15 mouse cellular contexts compared by ENCODE assay signal in the genomic region with DNA sequence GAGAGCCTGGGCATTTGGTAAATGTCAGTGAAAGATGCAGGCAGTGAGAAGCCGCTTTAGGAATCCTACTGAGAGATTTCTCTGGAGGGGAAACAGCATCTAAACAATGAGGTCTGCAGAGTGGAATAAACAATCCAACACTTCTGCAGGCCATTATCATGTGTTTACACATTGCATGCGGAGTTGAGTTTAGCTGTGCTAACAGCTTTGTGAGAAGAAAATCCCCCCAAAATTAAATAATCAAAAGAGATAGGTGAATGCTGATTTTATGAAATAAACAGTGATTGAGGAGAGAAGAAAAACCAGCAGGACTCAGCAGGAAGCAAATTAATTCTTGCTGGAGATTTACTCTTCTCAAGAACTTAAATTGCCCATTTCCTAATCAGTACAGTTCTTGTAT.
DNase-seq lines count a peak whose midpoint lies in the region; ATAC-seq and TF ChIP-seq lines count a peak whose summit lies in the region.
"Had no signal": no experiment of that assay in that cellular context is flagged by ENCODE, and none has a peak within 500 bp of the region (broad histone marks: within the 10 kb centered on the region; RNA-seq: fewer than 3 reads in every experiment).

No protein-coding gene starts in this region.

- no peak overlapping the region for H3K9ac ChIP-seq in lung, embryonic 14.5 days
- no peak overlapping the region for H3K9ac ChIP-seq in lung, postnatal 0 days (replicated peaks; ENCODE audit: low read depth)
- no peak overlapping the region for H3K9ac ChIP-seq in forebrain, embryonic 14.5 days (ENCODE audit: low read length)
- H3K9ac ChIP-seq in hindbrain, embryonic 15.5 days: 0 out of 2 replicates have a peak overlapping the region, but pooled peaks have one; percentile 22
- no peak overlapping the region for H3K9ac ChIP-seq in neural tube, embryonic 14.5 days (replicated peaks; ENCODE audit: low read depth, low read length)
- H3K9ac ChIP-seq in heart, adult 2 months (ENCODE audit: low read depth, low read length): no peak overlapping the region
- H3K9ac ChIP-seq: kidney, embryonic 15.5 days; liver, embryonic 12.5 days; neural tube, embryonic 12.5 days had no signal

- H3K9me3 ChIP-seq in lung, embryonic 14.5 days (ENCODE audit: low read depth, low read length): no peaks in the 10 kb centered on the region
- no peaks in the 10 kb centered on the region for H3K9me3 ChIP-seq in lung, postnatal 0 days (ENCODE audit: low read length)
- no peaks in the 10 kb centered on the region for H3K9me3 ChIP-seq in forebrain, embryonic 14.5 days (replicated peaks; ENCODE audit: control insufficient read depth, low read length)
- H3K9me3 ChIP-seq in hindbrain, embryonic 15.5 days: no peaks in the 10 kb centered on the region
- H3K9me3 ChIP-seq in neural tube, embryonic 14.5 days (ENCODE audit: control insufficient read depth, low read length): no peaks in the 10 kb centered on the region
- H3K9me3 ChIP-seq: kidney, embryonic 15.5 days; liver, embryonic 12.5 days; neural tube, embryonic 12.5 days had no signal

- H3K4me3 ChIP-seq in lung, embryonic 14.5 days (ENCODE audit: low read depth, low read length): no peak overlapping the region
- no peak overlapping the region for H3K4me3 ChIP-seq in lung, postnatal 0 days (ENCODE audit: low read depth, low read length)
- no peak overlapping the region for H3K4me3 ChIP-seq in forebrain, embryonic 14.5 days (ENCODE audit: low read depth, low read length)
- no peak overlapping the region for H3K4me3 ChIP-seq in hindbrain, embryonic 15.5 days
- no peak overlapping the region for H3K4me3 ChIP-seq in neural tube, embryonic 14.5 days (ENCODE audit: low read depth, low read length)
- no peak overlapping the region for H3K4me3 ChIP-seq in heart, adult 2 months
- H3K4me3 ChIP-seq: gastrocnemius, adult 2 months; kidney, embryonic 15.5 days; liver, embryonic 12.5 days; neural tube, embryonic 12.5 days had no signal

- no peak overlapping the region for H3K4me2 ChIP-seq in lung, embryonic 14.5 days
- H3K4me2 ChIP-seq in lung, postnatal 0 days (replicated peaks; ENCODE audit: low read depth, low read length): no peak overlapping the region
- H3K4me2 ChIP-seq in forebrain, embryonic 14.5 days (ENCODE audit: low read length): peak overlapping the region; percentile 8
- H3K4me2 ChIP-seq in hindbrain, embryonic 15.5 days: no peak overlapping the region
- H3K4me2 ChIP-seq in neural tube, embryonic 14.5 days (ENCODE audit: low read depth, low read length): no peak overlapping the region
- H3K4me2 ChIP-seq: kidney, embryonic 15.5 days; liver, embryonic 12.5 days had no signal

- intact Hi-C loops in heart, adult 2 months (cut with DNase I): no loop called here

- no peaks in the 10 kb centered on the region for H3K36me3 ChIP-seq in lung, embryonic 14.5 days (ENCODE audit: insufficient read depth)
- H3K36me3 ChIP-seq in lung, postnatal 0 days (ENCODE audit: insufficient read depth, low read length): no peaks in the 10 kb centered on the region
- no peaks in the 10 kb centered on the region for H3K36me3 ChIP-seq in forebrain, embryonic 14.5 days (ENCODE audit: control insufficient read depth, insufficient read depth, low read length)
- H3K36me3 ChIP-seq in hindbrain, embryonic 15.5 days: no peaks in the 10 kb centered on the region
- no peaks in the 10 kb centered on the region for H3K36me3 ChIP-seq in neural tube, embryonic 14.5 days (ENCODE audit: control insufficient read depth, insufficient read depth, low read length)
- no peaks in the 10 kb centered on the region for H3K36me3 ChIP-seq in heart, adult 2 months (ENCODE audit: control insufficient read depth, insufficient read depth, low read length)
- H3K36me3 ChIP-seq: kidney, embryonic 15.5 days; liver, embryonic 12.5 days; neural tube, embryonic 12.5 days had no signal

- ATAC-seq in lung, embryonic 14.5 days (ENCODE audit: insufficient read depth): no peak
- ATAC-seq in lung, postnatal 0 days: no peak
- ATAC-seq in forebrain, embryonic 14.5 days: no peak
- ATAC-seq in hindbrain, embryonic 15.5 days (ENCODE audit: low FRiP score, low read depth): no peak
- ATAC-seq in neural tube, embryonic 14.5 days (ENCODE audit: low read depth): no peak
- no peak for ATAC-seq in activated CD4-positive, CD25-positive, alpha-beta regulatory T cell, adult 4 months
- no peak for ATAC-seq in megakaryocyte progenitor cell, adult 5-6 weeks (replicated peaks; ENCODE audit: poor library complexity)
- ATAC-seq: inflammation-experienced regulatory T-cells, adult 6 months; liver, embryonic 12.5 days had no signal

- TF ChIP-seq POLR2A in heart, adult 2 months (IDR thresholded peaks at IDR 0.05; ENCODE audit: insufficient read depth, low read depth, low read length): no peak

- H3K79me2 ChIP-seq in heart, adult 2 months (replicated peaks; ENCODE audit: control insufficient read depth, insufficient read depth, low read length): no peaks in the 10 kb centered on the region

- no peak for TF ChIP-seq EP300 in lung, postnatal 0 days (IDR thresholded peaks at IDR 0.05)
- TF ChIP-seq EP300 in heart, adult 2 months (IDR thresholded peaks at IDR 0.05; ENCODE audit: insufficient read depth, low read depth, low read length): no peak

- DNase-seq in lung, embryonic 14.5 days: peak; percentile 36
- no peak for DNase-seq in lung, postnatal 0 days (ENCODE audit: low spot score)
- DNase-seq in forebrain, embryonic 14.5 days (ENCODE audit: low spot score): peak; percentile 56
- DNase-seq in heart, adult 2 months: no peak
- DNase-seq: gastrocnemius, adult 2 months; heart, adult 11 months; thymus, adult 2 months had no signal

- H3K4me1 ChIP-seq in lung, embryonic 14.5 days (ENCODE audit: insufficient read depth): no peaks in the 10 kb centered on the region
- H3K4me1 ChIP-seq in lung, postnatal 0 days (ENCODE audit: insufficient read depth, low read depth, low read length): no peaks in the 10 kb centered on the region
- H3K4me1 ChIP-seq in forebrain, embryonic 14.5 days (ENCODE audit: control insufficient read depth, insufficient read depth, low read length): peaks cover 34% of the 10 kb centered on the region
- peaks cover 33% of the 10 kb centered on the region for H3K4me1 ChIP-seq in hindbrain, embryonic 15.5 days (replicated peaks)
- peaks cover 14% of the 10 kb centered on the region; the same call in 1 of the 2 replicates for H3K4me1 ChIP-seq in neural tube, embryonic 14.5 days (ENCODE audit: control insufficient read depth, insufficient read depth, low read length)
- no peaks in the 10 kb centered on the region for H3K4me1 ChIP-seq in heart, adult 2 months (ENCODE audit: control insufficient read depth, insufficient read depth, low read length)
- H3K4me1 ChIP-seq: kidney, embryonic 15.5 days; liver, embryonic 12.5 days had no signal

- no peak for TF ChIP-seq CTCF in lung, embryonic 14.5 days (IDR thresholded peaks at IDR 0.05; ENCODE audit: low read depth)
- no peak for TF ChIP-seq CTCF in lung, postnatal 0 days (IDR thresholded peaks at IDR 0.05)
- TF ChIP-seq CTCF in heart, adult 2 months (IDR thresholded peaks at IDR 0.05): no peak

- no peaks in the 10 kb centered on the region for H3K27me3 ChIP-seq in lung, embryonic 14.5 days (ENCODE audit: insufficient read depth, low read length)
- no peaks in the 10 kb centered on the region for H3K27me3 ChIP-seq in lung, postnatal 0 days (replicated peaks; ENCODE audit: insufficient read depth, low read length)
- no peaks in the 10 kb centered on the region for H3K27me3 ChIP-seq in forebrain, embryonic 14.5 days (replicated peaks; ENCODE audit: control insufficient read depth, insufficient read depth, low read length)
- no peaks in the 10 kb centered on the region for H3K27me3 ChIP-seq in hindbrain, embryonic 15.5 days
- no peaks in the 10 kb centered on the region for H3K27me3 ChIP-seq in neural tube, embryonic 14.5 days (ENCODE audit: control insufficient read depth, insufficient read depth, low read length)
- no peaks in the 10 kb centered on the region for H3K27me3 ChIP-seq in heart, adult 2 months (ENCODE audit: control insufficient read depth, insufficient read depth, low read length)
- H3K27me3 ChIP-seq: kidney, embryonic 15.5 days; liver, embryonic 12.5 days; neural tube, embryonic 12.5 days had no signal

- 16% methylated on average over 2 of the region's 2 CpGs for WGBS in lung, embryonic 14.5 days
- 17% methylated on average over 2 of the region's 2 CpGs for WGBS in lung, postnatal 0 days
- 5% methylated on average over 2 of the region's 2 CpGs for WGBS in forebrain, embryonic 14.5 days
- WGBS in hindbrain, embryonic 15.5 days: 10% methylated on average over 2 of the region's 2 CpGs
- WGBS in neural tube, embryonic 14.5 days: 19% methylated on average over 2 of the region's 2 CpGs
- WGBS in heart, adult 2 months: 62% methylated on average over 2 of the region's 2 CpGs

- H3K27ac ChIP-seq in lung, embryonic 14.5 days (ENCODE audit: low read depth): no peak overlapping the region
- H3K27ac ChIP-seq in lung, postnatal 0 days (ENCODE audit: low read length): no peak overlapping the region
- H3K27ac ChIP-seq in forebrain, embryonic 14.5 days (ENCODE audit: low read depth, low read length): peak overlapping the region; percentile 81
- peak overlapping the region; percentile 68 for H3K27ac ChIP-seq in hindbrain, embryonic 15.5 days (replicated peaks)
- peak overlapping the region; percentile 55 for H3K27ac ChIP-seq in neural tube, embryonic 14.5 days (ENCODE audit: low read depth, low read length)
- no peak overlapping the region for H3K27ac ChIP-seq in heart, adult 2 months
- H3K27ac ChIP-seq: gastrocnemius, adult 2 months; kidney, embryonic 15.5 days; liver, embryonic 12.5 days; neural tube, embryonic 12.5 days had no signal

Comparison
In these comparisons a context has a peak if more than half of its experiments do, and no peak if none do; other contexts are left out.
1. DNase-seq: peak in lung, embryonic 14.5 days (single experiment) and forebrain, embryonic 14.5 days (single experiment); none in lung, postnatal 0 days (single experiment) and heart, adult 2 months (0 of 2).
2. H3K27ac ChIP-seq: peak in forebrain, embryonic 14.5 days (single experiment), hindbrain, embryonic 15.5 days (single experiment) and neural tube, embryonic 14.5 days (single experiment); none in lung, embryonic 14.5 days (single experiment), lung, postnatal 0 days (single experiment) and heart, adult 2 months (single experiment).